Mouse (Mus musculus): ENCODE results near the gene Synj1. TPM values are rescaled to one million over a fixed set of nuclear protein-coding genes. Genes with fewer than 3 reads are reported as not detected.

Synj1 gene
- polyA plus RNA-seq, 1 experiment from 2014 or later, result 14.8 TPM

DNA sequence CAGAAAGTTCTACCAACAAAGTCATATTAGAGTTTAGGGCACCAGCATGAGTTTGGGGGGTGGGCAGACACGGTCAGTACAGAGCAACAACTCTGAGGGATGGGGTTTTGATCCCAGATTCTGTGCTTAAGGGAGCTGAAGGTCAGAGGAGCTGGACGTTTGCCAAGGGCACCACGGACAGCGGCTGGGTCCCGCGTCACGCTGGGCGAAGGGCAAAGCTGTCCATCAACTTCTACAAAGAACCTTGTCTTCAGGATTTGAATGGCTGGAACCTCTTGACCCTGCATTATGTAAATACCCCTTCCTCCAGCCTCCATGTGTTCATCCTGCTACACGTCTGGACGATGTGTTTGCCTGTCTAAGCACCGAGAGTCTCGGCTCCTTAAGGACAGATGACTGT lies 111.6 kb downstream of the Synj1 start:
- H3K27me3 ChIP-seq (replicated peaks), result no peaks in the 10 kb centered on the region
- H3K9me3 ChIP-seq, result no peaks in the 10 kb centered on the region
- no peak overlapping the region for H3K4me2 ChIP-seq (replicated peaks)
- H3K36me3 ChIP-seq, result no peaks in the 10 kb centered on the region
- no peak overlapping the region for H3K27ac ChIP-seq
- no peak overlapping the region for H3K4me3 ChIP-seq (replicated peaks)
- H3K9ac ChIP-seq, result no peak overlapping the region
- no peaks in the 10 kb centered on the region for H3K4me1 ChIP-seq (replicated peaks)
- WGBS, result 40% methylated on average over 12 of the region's 12 CpGs
- ATAC-seq, result no peak

DNA sequence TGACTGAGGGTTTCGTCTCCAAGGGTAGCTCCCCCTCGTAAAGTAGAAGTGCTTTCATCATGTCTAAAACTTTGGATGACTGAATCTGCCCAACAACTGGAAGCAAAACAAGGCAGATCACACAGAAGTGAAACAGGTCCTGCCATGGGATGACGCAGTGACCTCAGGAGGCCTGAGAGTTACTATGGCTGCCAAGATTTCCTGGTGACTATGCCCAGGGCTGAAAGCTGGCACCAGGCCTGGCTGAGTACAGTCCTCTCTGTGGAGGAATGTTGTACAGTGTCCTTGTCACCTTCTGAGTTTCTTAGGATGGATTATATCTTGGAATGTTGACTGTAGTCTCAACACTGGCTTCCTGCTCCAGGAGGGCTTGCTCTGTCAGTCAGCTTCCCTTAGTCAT lies 113.5 kb downstream of the Synj1 start:
- 90% methylated on average over 3 of the region's 3 CpGs for WGBS

DNA sequence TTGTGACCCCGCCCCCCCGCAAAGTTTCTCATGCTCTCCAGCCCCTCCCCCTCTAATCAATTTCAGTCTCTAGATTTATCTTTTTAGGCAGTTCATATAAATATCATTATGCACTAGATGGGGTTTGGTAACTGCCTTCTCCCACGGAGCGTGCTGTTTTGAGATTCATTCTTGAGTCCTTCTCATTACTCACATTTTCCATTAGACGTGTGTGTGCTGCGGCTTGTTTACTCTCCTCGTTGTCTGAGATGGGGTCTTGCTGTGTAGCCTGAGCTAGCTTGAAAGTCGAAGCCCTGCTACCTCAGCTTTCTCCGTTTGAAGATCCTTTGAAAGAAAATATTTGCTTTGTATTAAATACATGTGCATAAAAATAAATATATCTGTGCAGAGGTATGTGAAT lies 117.3 kb downstream of the Synj1 start:
- Histone ChIP-seq H3K27ac (no peak overlapping the region), H3K36me3 (no peaks in the 10 kb centered on the region), H3K4me3 (replicated peaks) (no peak overlapping the region), H3K27me3 (replicated peaks) (no peaks in the 10 kb centered on the region), H3K4me1 (replicated peaks) (peaks cover 6% of the 10 kb centered on the region), H3K4me2 (replicated peaks) (no peak overlapping the region), H3K9ac (no peak overlapping the region), H3K9me3 (no peaks in the 10 kb centered on the region)
- 38% methylated on average over 9 of the region's 9 CpGs for WGBS
- no peak for ATAC-seq

More for the DNA sequence above, 113.5 kb downstream of the Synj1 start:
- Histone ChIP-seq H3K27ac (no peak overlapping the region), H3K9ac (no peak overlapping the region), H3K4me1 (replicated peaks) (no peaks in the 10 kb centered on the region), H3K27me3 (replicated peaks) (no peaks in the 10 kb centered on the region), H3K36me3 (no peaks in the 10 kb centered on the region), H3K9me3 (no peaks in the 10 kb centered on the region), H3K4me2 (replicated peaks) (no peak overlapping the region), H3K4me3 (replicated peaks) (no peak overlapping the region)
- no peak for ATAC-seq

DNA sequence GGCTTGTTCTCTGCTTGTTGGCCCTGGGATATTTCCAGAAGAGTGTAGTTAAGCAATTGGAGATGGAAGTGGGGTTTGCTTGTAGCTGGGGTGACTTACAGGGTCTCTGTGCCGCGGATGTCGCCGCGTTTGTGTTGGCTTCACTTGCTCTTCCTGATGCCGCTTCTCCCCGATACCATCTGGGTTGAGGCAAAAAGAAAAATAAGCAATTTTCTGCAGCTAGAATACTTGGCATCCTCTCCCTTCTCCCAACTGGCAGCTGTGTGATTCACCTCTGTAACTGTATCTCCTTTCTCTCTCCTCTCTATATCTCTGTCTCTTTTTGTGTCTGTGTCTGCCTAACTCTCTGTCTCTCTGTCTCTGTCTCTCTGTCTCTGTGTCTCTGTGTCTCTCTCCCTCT lies 118.1 kb downstream of the Synj1 start:
- 75% methylated on average over 7 of the region's 7 CpGs for WGBS
- H3K9me3 ChIP-seq, result no peaks in the 10 kb centered on the region
- H3K36me3 ChIP-seq, result no peaks in the 10 kb centered on the region
- H3K27ac ChIP-seq, result no peak overlapping the region
- ATAC-seq, result no peak
- no peak overlapping the region for H3K9ac ChIP-seq
- no peak overlapping the region for H3K4me2 ChIP-seq (replicated peaks)
- no peaks in the 10 kb centered on the region for H3K27me3 ChIP-seq (replicated peaks)
- no peak overlapping the region for H3K4me3 ChIP-seq (replicated peaks)
- peaks cover 6% of the 10 kb centered on the region for H3K4me1 ChIP-seq (replicated peaks)

DNA sequence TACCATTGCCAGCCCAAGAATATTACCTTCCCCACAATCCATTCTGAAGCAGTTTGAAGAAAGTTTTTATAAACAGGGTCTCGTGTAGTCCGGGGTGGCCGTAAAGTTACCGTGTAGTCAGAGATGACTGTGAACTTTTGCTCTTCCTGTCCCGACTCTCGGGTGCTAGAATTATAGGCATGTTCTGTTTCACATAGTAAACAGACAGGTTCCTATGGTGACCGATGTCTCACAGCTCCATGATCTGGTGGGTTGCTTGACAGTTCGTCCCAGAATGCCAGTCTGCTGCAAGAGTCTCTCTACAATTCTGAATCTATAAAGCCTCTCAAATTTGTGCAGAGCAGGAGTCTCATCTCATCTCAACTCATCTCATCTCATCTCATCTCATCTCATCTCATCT lies 119.0 kb downstream of the Synj1 start:
- Histone ChIP-seq H3K27me3 (replicated peaks) (no peaks in the 10 kb centered on the region), H3K4me2 (replicated peaks) (no peak overlapping the region), H3K9ac (no peak overlapping the region), H3K36me3 (no peaks in the 10 kb centered on the region), H3K27ac (no peak overlapping the region), H3K9me3 (no peaks in the 10 kb centered on the region), H3K4me3 (replicated peaks) (no peak overlapping the region), H3K4me1 (replicated peaks) (peaks cover 6% of the 10 kb centered on the region)
- ATAC-seq, result no peak
- 9% methylated on average over 8 of the region's 8 CpGs for WGBS

DNA sequence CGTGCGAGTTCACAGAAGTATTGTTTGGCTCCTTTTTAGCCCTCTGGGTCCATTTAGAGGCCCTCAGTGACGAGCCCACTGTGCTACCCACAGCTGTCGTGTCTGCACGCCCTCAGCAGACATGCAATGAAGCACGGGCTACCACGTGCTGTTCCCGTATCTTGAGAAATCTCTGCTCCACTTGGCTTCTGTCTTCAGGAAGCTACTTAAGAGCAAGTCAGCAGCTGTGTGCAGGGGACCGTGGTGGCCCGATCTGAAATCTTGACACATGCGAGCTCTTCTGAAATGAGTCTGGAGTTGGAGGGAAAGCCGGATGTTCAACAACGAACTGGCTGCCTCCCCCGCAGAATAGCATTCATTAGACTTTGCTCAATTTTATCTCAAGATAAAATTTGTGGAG lies 119.5 kb downstream of the Synj1 start:
- Histone ChIP-seq H3K4me3 (replicated peaks) (no peak overlapping the region), H3K4me1 (replicated peaks) (peaks cover 6% of the 10 kb centered on the region), H3K36me3 (no peaks in the 10 kb centered on the region), H3K27me3 (replicated peaks) (no peaks in the 10 kb centered on the region), H3K27ac (no peak overlapping the region), H3K9ac (no peak overlapping the region), H3K4me2 (replicated peaks) (0 out of 2 replicates have a peak overlapping the region, but pooled peaks have one; percentile 17), H3K9me3 (no peaks in the 10 kb centered on the region)
- ATAC-seq, result 0 out of 2 replicates have a peak, but pooled peaks have one; percentile 23
- 38% methylated on average over 14 of the region's 14 CpGs for WGBS

DNA sequence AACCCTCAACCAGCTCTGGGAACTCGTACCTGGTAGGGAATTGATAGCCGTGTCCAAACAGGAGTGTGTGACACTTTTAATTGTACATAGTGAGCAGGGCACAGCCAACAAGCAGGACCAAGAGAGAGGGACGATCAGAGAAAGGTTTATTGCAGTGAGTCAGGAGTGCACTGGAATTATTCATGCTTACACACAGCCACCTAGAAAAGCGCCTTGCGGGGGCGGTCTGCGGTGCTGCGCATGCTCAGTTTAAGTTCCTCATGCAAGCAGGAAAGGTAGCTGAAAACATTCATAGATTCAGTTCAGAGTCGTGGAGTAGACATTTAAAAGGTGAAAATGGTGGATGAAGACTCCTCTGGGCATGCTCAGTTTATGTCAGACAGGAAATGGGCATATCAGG lies 120.4 kb downstream of the Synj1 start:
- Histone ChIP-seq H3K27me3 (replicated peaks) (no peaks in the 10 kb centered on the region), H3K4me2 (replicated peaks) (no peak overlapping the region), H3K4me1 (replicated peaks) (peaks cover 6% of the 10 kb centered on the region), H3K4me3 (replicated peaks) (no peak overlapping the region), H3K36me3 (no peaks in the 10 kb centered on the region), H3K9me3 (no peaks in the 10 kb centered on the region), H3K27ac (no peak overlapping the region), H3K9ac (no peak overlapping the region)
- WGBS, result 84% methylated on average over 9 of the region's 9 CpGs
- ATAC-seq, result no peak

Other genes starting within 250 kb of the Synj1 start
- gene Urb1, start 200.9 kb downstream of the Synj1 start, polyA plus RNA-seq (2015; fragmentation: Nextera tagmentation; extraction: Ambion mirVana), result 7.0 and 7.6 TPM in 2 replicates
- 0.70 and 0.78 TPM in 2 replicates for gene Eva1c, start 184.6 kb downstream of the Synj1 start, polyA plus RNA-seq (2015; fragmentation: Nextera tagmentation; extraction: Ambion mirVana)
- 36.1 and 42.4 TPM in 2 replicates for gene Cfap298, start 76.2 kb downstream of the Synj1 start, polyA plus RNA-seq (2015; fragmentation: Nextera tagmentation; extraction: Ambion mirVana)
- 45.0 and 45.6 TPM in 2 replicates for gene Paxbp1, start 33.2 kb upstream of the Synj1 start, polyA plus RNA-seq (2015; fragmentation: Nextera tagmentation; extraction: Ambion mirVana)
- gene 4932438H23Rik, start 83.8 kb upstream of the Synj1 start, polyA plus RNA-seq (2015; fragmentation: Nextera tagmentation; extraction: Ambion mirVana), result 0.26 and 0.53 TPM in 2 replicates
- gene Olig2, start 214.1 kb upstream of the Synj1 start, polyA plus RNA-seq (2015; fragmentation: Nextera tagmentation; extraction: Ambion mirVana), result not detected in 2 replicates